Mouse (Mus musculus) limb, embryonic 11.5 days (tissue): ENCODE data around the gene Ccdc183. TPM values are rescaled to one million over a fixed set of nuclear protein-coding genes. Genes with fewer than 3 reads are reported as not detected.
A peak's percentile ranks its signal among the peaks of the same experiment; 100 is the strongest.

Source experiments
- ATAC-seq: fragments of 200-750 bp; cut with Nextera tagmentation; 2 replicates; pipeline ENCODE4 v1.8.0; 2017; ENCODE audit warnings: low read depth; ENCODE audit not compliant: insufficient number of reproducible peaks, low FRiP score, low TSS enrichment
- DNase-seq: peaks from one replicate; pipeline ENCODE4 v3.0.0-alpha.2; 2015; ENCODE audit warnings: low spot score
- H3K27ac ChIP-seq: fragments of 300-500 bp; sonication (generic); replicated peaks from 2 replicates; pipeline ENCODE4 v1.5.1; 2014; ENCODE audit warnings: low read depth, mild to moderate bottlenecking, low read length
- H3K27me3 ChIP-seq: fragments of 300-500 bp; sonication (generic); 2 replicates; pipeline ENCODE4 v1.6.1; 2014; ENCODE audit warnings: mild to moderate bottlenecking, low read length, mixed read lengths; ENCODE audit not compliant: control insufficient read depth, insufficient read depth
- H3K36me3 ChIP-seq: fragments of 300-500 bp; sonication (generic); 2 replicates; pipeline ENCODE4 v1.6.1; 2014; ENCODE audit warnings: mild to moderate bottlenecking, low read length, moderate library complexity, mixed read lengths; ENCODE audit not compliant: control insufficient read depth, insufficient read depth
- H3K4me1 ChIP-seq: fragments of 300-500 bp; sonication (generic); 2 replicates; pipeline ENCODE4 v1.6.1; 2014; ENCODE audit warnings: low read length, mixed read lengths; ENCODE audit not compliant: control insufficient read depth, insufficient read depth
- H3K4me2 ChIP-seq: fragments of 300-500 bp; sonication (generic); 2 replicates; pipeline ENCODE4 v1.6.1; 2014; ENCODE audit warnings: low read depth, mild to moderate bottlenecking, moderate library complexity; ENCODE audit not compliant: severe bottlenecking
- H3K4me3 ChIP-seq: fragments of 300-500 bp; sonication (generic); 2 replicates; pipeline ENCODE4 v1.5.1; 2014; ENCODE audit warnings: low read depth, low read length
- H3K9ac ChIP-seq: fragments of 300-500 bp; sonication (generic); 2 replicates; pipeline ENCODE4 v1.6.1; 2014; ENCODE audit warnings: mild to moderate bottlenecking, low read length
- H3K9me3 ChIP-seq: fragments of 300-500 bp; sonication (generic); 2 replicates; pipeline ENCODE4 v1.6.1; 2016; ENCODE audit warnings: low read length; ENCODE audit not compliant: control insufficient read depth
- WGBS: fragments of 180-500 bp; shearing (Covaris S2); extraction: QIAGEN DNeasy Blood & Tissue Kit; methylation state at CpG from one replicate; pipeline ENCODE4 v1.1.7; 2014; 5-methylcytosine and 5-hydroxymethylcytosine counted together
- polyA plus RNA-seq: library from polyadenylated mRNA; unstranded; fragments of >200 nt; fragmentation: Nextera tagmentation; extraction: Ambion mirVana; gene quantifications from 2 replicates; pipeline ENCODE4 v1.2.1, GENCODE M21; 2014

Gene Ccdc183
- polyA plus RNA-seq, 1 experiment from 2014 or later, result 0.15 TPM

- H3K4me3 ChIP-seq, result no peak overlapping the region
- no peak overlapping the region for H3K4me2 ChIP-seq
- no peaks in the 10 kb centered on the region for H3K4me1 ChIP-seq
- WGBS, result 59% methylated on average over 1 of the region's 1 CpGs
- DNase-seq (no peak), ATAC-seq (no peak)
- no peak overlapping the region for H3K9ac ChIP-seq
- H3K27ac ChIP-seq, result no peak overlapping the region
- no peaks in the 10 kb centered on the region for H3K9me3 ChIP-seq
- no peaks in the 10 kb centered on the region for H3K36me3 ChIP-seq
- H3K27me3 ChIP-seq, result no peaks in the 10 kb centered on the region
Observed at GRCm38 (mm10) chr2:25654502-25654901, 37.0 kb upstream of the Ccdc183 start.

- WGBS, result 79% methylated on average over 2 of the region's 2 CpGs
- H3K9me3 ChIP-seq, result no peaks in the 10 kb centered on the region
Observed at GRCm38 (mm10) chr2:25652902-25653301, 35.4 kb upstream of the Ccdc183 start, which contains the start of gene Lcn8. Lcn8 (plus strand) TSS chr2:25653120.

GRCm38 (mm10) chr2:25639890-25640289 lies 22.4 kb upstream of the Ccdc183 start:
- no peaks in the 10 kb centered on the region for H3K4me1 ChIP-seq
- no peaks in the 10 kb centered on the region for H3K36me3 ChIP-seq
- WGBS, result 12% methylated on average over 6 of the region's 6 CpGs
- DNase-seq (peak; percentile 79), ATAC-seq (no peak)
- no peaks in the 10 kb centered on the region for H3K27me3 ChIP-seq
- H3K27ac ChIP-seq, result no peak overlapping the region
- H3K4me2 ChIP-seq, result no peak overlapping the region
- no peak overlapping the region for H3K9ac ChIP-seq
- no peaks in the 10 kb centered on the region for H3K9me3 ChIP-seq
- no peak overlapping the region for H3K4me3 ChIP-seq

More at GRCm38 (mm10) chr2:25652902-25653301, 35.4 kb upstream of the Ccdc183 start, which contains the start of gene Lcn8:
- H3K27ac ChIP-seq, result no peak within 1 kb of the TSS
- no peak within 1 kb of the TSS for H3K9ac ChIP-seq
- H3K4me3 ChIP-seq, result no peak within 1 kb of the TSS
- no peak for DNase-seq
- ATAC-seq, result no peak
- H3K4me1 ChIP-seq, result no peaks in the 10 kb centered on the region
- no peaks in the 10 kb centered on the region for H3K36me3 ChIP-seq
- no peaks in the 10 kb centered on the region for H3K27me3 ChIP-seq
- no peak within 1 kb of the TSS for H3K4me2 ChIP-seq

GRCm38 (mm10) chr2:25634046-25634445 lies 16.6 kb upstream of the Ccdc183 start:
- no peak overlapping the region for H3K27ac ChIP-seq
- no peaks in the 10 kb centered on the region for H3K9me3 ChIP-seq
- H3K4me3 ChIP-seq, result no peak overlapping the region
- H3K4me2 ChIP-seq, result no peak overlapping the region
- H3K36me3 ChIP-seq, result no peaks in the 10 kb centered on the region
- no peaks in the 10 kb centered on the region for H3K4me1 ChIP-seq
- 53% methylated on average over 1 of the region's 1 CpGs for WGBS
- no peak for DNase-seq
- no peak overlapping the region for H3K9ac ChIP-seq
- no peaks in the 10 kb centered on the region for H3K27me3 ChIP-seq
- no peak for ATAC-seq

DNA sequence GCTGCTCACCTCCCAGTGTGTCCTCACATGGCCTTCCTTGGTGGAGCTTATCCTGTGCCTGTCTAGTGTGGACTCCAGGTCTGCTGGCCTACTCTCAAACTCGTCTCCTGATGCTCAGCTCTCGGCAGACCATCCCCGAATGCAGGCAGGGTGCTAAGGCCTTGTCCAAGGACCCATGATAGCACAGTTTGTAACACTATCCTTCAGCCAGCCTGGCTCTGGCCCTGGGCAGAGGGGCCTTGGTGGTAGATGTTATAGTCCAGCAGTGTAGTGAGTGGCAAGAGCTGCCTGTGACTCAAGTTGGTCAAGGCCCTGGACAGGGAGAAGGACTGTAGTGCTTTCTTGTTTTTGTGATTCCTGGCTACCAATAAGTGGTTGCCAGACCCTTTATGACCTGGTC lies 16.1 kb upstream of the Ccdc183 start:
- no peak overlapping the region for H3K4me2 ChIP-seq
- no peaks in the 10 kb centered on the region for H3K9me3 ChIP-seq
- no peak overlapping the region for H3K9ac ChIP-seq
- no peak overlapping the region for H3K4me3 ChIP-seq
- H3K36me3 ChIP-seq, result no peaks in the 10 kb centered on the region
- ATAC-seq (no peak), DNase-seq (no peak)
- no peak overlapping the region for H3K27ac ChIP-seq
- no peaks in the 10 kb centered on the region for H3K4me1 ChIP-seq
- 86% methylated on average over 3 of the region's 3 CpGs for WGBS
- no peaks in the 10 kb centered on the region for H3K27me3 ChIP-seq

DNA sequence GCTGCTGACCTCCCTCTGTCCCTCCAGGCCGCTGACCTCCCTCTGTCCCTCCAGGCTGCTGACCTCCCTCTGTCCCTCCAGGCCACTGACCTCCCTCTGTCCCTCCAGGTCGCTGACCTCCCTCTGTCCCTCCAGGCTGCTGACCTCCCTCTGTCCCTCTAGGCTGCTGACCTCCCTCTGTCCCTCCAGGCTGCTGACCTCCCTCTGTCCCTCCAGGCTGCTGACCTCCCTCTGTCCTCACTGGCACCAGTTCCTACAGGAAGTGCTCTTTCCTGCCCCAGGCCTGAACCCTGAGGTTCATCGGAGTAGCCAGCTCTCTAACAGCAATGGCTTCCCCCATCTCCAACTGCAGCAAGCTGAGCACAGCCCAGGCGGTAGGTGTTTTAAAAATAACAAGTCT lies 11.3 kb upstream of the Ccdc183 start:
- no peaks in the 10 kb centered on the region for H3K9me3 ChIP-seq
- no peak overlapping the region for H3K4me3 ChIP-seq
- H3K36me3 ChIP-seq, result no peaks in the 10 kb centered on the region
- 45% methylated on average over 4 of the region's 4 CpGs for WGBS
- ATAC-seq (no peak), DNase-seq (no peak)
- H3K27me3 ChIP-seq, result no peaks in the 10 kb centered on the region
- no peaks in the 10 kb centered on the region for H3K4me1 ChIP-seq
- no peak overlapping the region for H3K27ac ChIP-seq
- H3K4me2 ChIP-seq, result no peak overlapping the region
- H3K9ac ChIP-seq, result no peak overlapping the region

DNA sequence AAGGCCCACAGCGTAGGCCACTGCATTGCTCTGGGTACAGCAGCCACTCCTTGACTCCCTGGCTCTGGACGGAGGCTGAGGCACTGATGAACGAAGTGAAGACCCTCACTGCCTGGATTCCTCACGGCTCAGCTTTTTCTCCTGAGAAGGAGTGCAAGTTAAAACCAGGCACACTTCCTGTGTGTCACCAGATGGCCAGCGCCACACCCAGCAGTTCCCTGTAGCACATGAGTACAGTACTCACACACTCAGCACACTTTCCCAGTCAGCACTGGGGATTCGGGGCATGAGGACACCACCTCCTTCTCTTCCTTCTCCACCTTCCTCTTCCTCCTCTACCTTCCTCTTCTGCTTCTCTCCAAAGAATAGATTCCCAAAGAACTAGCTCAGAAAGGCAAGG lies 10.3 kb upstream of the Ccdc183 start, which contains the start of gene Fcna:
Fcna (minus strand) TSS at position 220 of the 400 bp plus-strand sequence.
- Histone ChIP-seq H3K4me3 (no peak within 1 kb of the TSS), H3K4me1 (no peaks in the 10 kb centered on the region), H3K27ac (no peak within 1 kb of the TSS), H3K4me2 (no peak within 1 kb of the TSS), H3K9ac (no peak within 1 kb of the TSS), H3K36me3 (no peaks in the 10 kb centered on the region), H3K27me3 (no peaks in the 10 kb centered on the region), H3K9me3 (no peaks in the 10 kb centered on the region)
- no peak for ATAC-seq
- DNase-seq, result no peak
- 74% methylated on average over 6 of the region's 6 CpGs for WGBS

- WGBS, result 62% methylated on average over 5 of the region's 5 CpGs
- H3K4me3 ChIP-seq, result no peak overlapping the region
Observed at GRCm38 (mm10) chr2:25625986-25626385, 8.5 kb upstream of the Ccdc183 start.

More at GRCm38 (mm10) chr2:25625986-25626385, 8.5 kb upstream of the Ccdc183 start:
- Histone ChIP-seq H3K36me3 (no peaks in the 10 kb centered on the region), H3K27ac (no peak overlapping the region), H3K9me3 (no peaks in the 10 kb centered on the region), H3K27me3 (no peaks in the 10 kb centered on the region), H3K4me1 (no peaks in the 10 kb centered on the region), H3K4me2 (no peak overlapping the region), H3K9ac (no peak overlapping the region)
- ATAC-seq (no peak), DNase-seq (no peak)
